Mouse (Mus musculus) intestine, embryonic 14.5 days (tissue): ENCODE measurements around the gene Mmp24. TPM values are rescaled to one million over a fixed set of nuclear protein-coding genes. Genes with fewer than 3 reads are reported as not detected.

ENCODE experiments used
- ATAC-seq: fragments of 200-750 bp; cut with Nextera tagmentation; replicated peaks from 2 replicates; pipeline ENCODE4 v1.8.0; 2017; ENCODE audit warnings: low read depth, moderate number of reproducible peaks, moderate TSS enrichment, moderate library complexity; ENCODE audit not compliant: low FRiP score, low TSS enrichment
- DNase-seq: peaks from one replicate; pipeline ENCODE4 v3.0.0-alpha.2; 2018; ENCODE audit warnings: low spot score
- H3K27ac ChIP-seq: fragments of 300-500 bp; sonication (generic); 2 replicates; pipeline ENCODE4 v1.5.1; 2014; ENCODE audit warnings: low read depth, mild to moderate bottlenecking, control low read depth
- H3K27me3 ChIP-seq: fragments of 300-500 bp; sonication (generic); replicated peaks from 2 replicates; pipeline ENCODE4 v1.6.1; 2014; ENCODE audit warnings: low read length, control low read depth; ENCODE audit not compliant: control insufficient read depth, insufficient read depth
- H3K36me3 ChIP-seq: fragments of 300-500 bp; sonication (generic); 2 replicates; pipeline ENCODE4 v1.6.1; 2014; ENCODE audit warnings: low read length, control low read depth; ENCODE audit not compliant: control insufficient read depth, insufficient read depth
- H3K4me1 ChIP-seq: fragments of 300-500 bp; sonication (generic); replicated peaks from 2 replicates; pipeline ENCODE4 v1.6.1; 2014; ENCODE audit warnings: low read length, control low read depth, mixed read lengths; ENCODE audit not compliant: control insufficient read depth, insufficient read depth
- H3K4me2 ChIP-seq: fragments of 300-500 bp; sonication (generic); 2 replicates; pipeline ENCODE4 v1.6.1; 2014; ENCODE audit warnings: low read length
- H3K4me3 ChIP-seq: fragments of 300-500 bp; sonication (generic); 2 replicates; pipeline ENCODE4 v1.5.1; 2014; ENCODE audit warnings: low read depth, low read length, control low read depth, mixed read lengths
- H3K9ac ChIP-seq: fragments of 300-500 bp; sonication (generic); 2 replicates; pipeline ENCODE4 v1.6.1; 2014; ENCODE audit warnings: mild to moderate bottlenecking, low read length
- H3K9me3 ChIP-seq: fragments of 300-500 bp; sonication (generic); 2 replicates; pipeline ENCODE4 v1.6.1; 2016; ENCODE audit warnings: low read length, control low read depth; ENCODE audit not compliant: control insufficient read depth
- WGBS: fragments of 180-500 bp; shearing (Covaris S2); extraction: QIAGEN DNeasy Blood & Tissue Kit; methylation state at CpG from one replicate; pipeline ENCODE4 v1.1.7; 2014; 5-methylcytosine and 5-hydroxymethylcytosine counted together
- polyA plus RNA-seq: library from polyadenylated mRNA; unstranded; fragments of >200 nt; fragmentation: Nextera tagmentation; extraction: Ambion mirVana; gene quantifications from 2 replicates; pipeline ENCODE4 v1.2.1, GENCODE M21; 2014

Mmp24 gene
- polyA plus RNA-seq, 1 experiment from 2014 or later, result 0.55 TPM

DNA sequence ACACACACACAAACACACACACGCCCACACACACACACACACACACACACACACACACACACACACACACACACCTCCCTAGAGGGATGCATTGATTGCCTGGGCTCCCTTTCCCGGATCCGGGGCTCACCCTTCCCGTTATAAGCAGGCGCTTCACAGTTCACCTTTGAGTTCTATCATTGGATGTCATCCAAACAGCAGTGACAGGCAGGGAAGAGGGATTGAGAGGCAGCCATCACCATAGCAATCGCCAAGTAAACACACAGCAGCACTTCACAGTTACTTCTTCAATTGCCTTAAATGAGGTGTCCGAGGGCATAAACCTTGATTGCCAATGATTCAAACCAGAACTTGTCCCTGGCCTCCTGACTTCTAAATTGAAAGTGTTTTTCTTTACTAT is 3.9 kb downstream of the Mmp24 start:
- Histone ChIP-seq H3K4me2 (no peak overlapping the region), H3K27me3 (peaks cover 35% of the 10 kb centered on the region), H3K4me3 (no peak overlapping the region), H3K36me3 (no peaks in the 10 kb centered on the region), H3K9ac (no peak overlapping the region), H3K4me1 (peaks cover 8% of the 10 kb centered on the region; the same call in 1 of the 2 replicates), H3K27ac (no peak overlapping the region), H3K9me3 (no peaks in the 10 kb centered on the region)
- DNase-seq (no peak), ATAC-seq (no peak)
- 43% methylated on average over 7 of the region's 7 CpGs for WGBS

GRCm38 (mm10) chr2:155779506-155779905 is 4.4 kb downstream of the Mmp24 start:
- DNase-seq (no peak), ATAC-seq (no peak)
- Histone ChIP-seq H3K9me3 (no peaks in the 10 kb centered on the region), H3K4me3 (no peak overlapping the region), H3K4me1 (peaks cover 8% of the 10 kb centered on the region; the same call in 1 of the 2 replicates), H3K36me3 (no peaks in the 10 kb centered on the region), H3K4me2 (no peak overlapping the region), H3K27ac (no peak overlapping the region), H3K9ac (no peak overlapping the region), H3K27me3 (peaks cover 31% of the 10 kb centered on the region)
- 83% methylated on average over 3 of the region's 3 CpGs for WGBS

DNA sequence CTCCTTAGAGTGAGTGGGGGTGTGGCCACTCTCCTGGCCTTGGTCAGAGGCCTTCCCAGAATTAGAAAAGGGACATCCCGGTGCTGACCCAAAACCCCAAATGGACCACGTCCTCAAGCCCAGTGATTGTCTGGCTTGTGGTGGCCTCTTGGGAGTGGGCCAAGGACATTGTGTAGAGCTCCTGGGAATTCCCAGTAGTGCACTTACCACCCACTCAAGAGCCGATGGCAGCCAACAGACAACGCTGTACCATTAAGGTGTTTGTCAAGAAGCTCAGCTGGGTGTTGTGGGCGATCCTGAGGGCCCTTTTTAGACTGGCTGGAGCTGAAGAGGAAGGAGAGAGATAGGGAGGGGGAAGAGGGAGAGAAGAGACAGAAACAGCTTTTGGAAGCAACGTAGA is 9.4 kb downstream of the Mmp24 start:
- H3K9me3 ChIP-seq, result no peaks in the 10 kb centered on the region
- H3K9ac ChIP-seq, result no peak overlapping the region
- 0 out of 2 replicates have a peak, but pooled peaks cover 2% of the 10 kb centered on the region for H3K27me3 ChIP-seq
- DNase-seq, result no peak
- ATAC-seq, result no peak
- H3K27ac ChIP-seq, result no peak overlapping the region
- 74% methylated on average over 6 of the region's 6 CpGs for WGBS
- H3K36me3 ChIP-seq, result no peaks in the 10 kb centered on the region
- H3K4me3 ChIP-seq, result no peak overlapping the region
- no peak overlapping the region for H3K4me2 ChIP-seq
- no peaks in the 10 kb centered on the region for H3K4me1 ChIP-seq

DNA sequence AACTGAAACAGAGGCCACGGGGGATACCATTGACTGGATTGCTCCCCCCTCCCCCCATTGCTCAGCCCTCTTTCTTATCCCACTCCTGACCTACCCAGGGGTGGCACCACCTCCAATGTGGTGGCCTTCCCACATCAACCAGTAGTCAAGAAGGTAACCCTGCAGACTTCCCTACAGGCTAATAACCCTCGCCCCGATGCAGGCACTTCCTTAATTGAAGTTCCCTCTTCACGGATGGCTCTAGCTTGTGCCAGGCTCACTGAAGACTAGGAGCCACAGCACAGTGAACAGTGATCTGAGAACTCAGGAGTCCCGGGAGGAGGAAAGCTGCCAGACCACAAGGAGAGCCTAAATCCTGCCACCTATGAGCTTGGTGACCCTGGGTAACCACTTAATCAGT is 11.8 kb downstream of the Mmp24 start:
- Histone ChIP-seq H3K27me3 (no peaks in the 10 kb centered on the region), H3K4me2 (no peak overlapping the region), H3K27ac (no peak overlapping the region), H3K4me3 (no peak overlapping the region), H3K9ac (no peak overlapping the region), H3K9me3 (no peaks in the 10 kb centered on the region), H3K36me3 (no peaks in the 10 kb centered on the region), H3K4me1 (no peaks in the 10 kb centered on the region)
- no peak for ATAC-seq
- 67% methylated on average over 5 of the region's 5 CpGs for WGBS
- no peak for DNase-seq

- WGBS, result 64% methylated on average over 18 of the region's 18 CpGs
- no peak for DNase-seq
Measured at GRCm38 (mm10) chr2:155787949-155788931, 13.1 kb downstream of the Mmp24 start.

GRCm38 (mm10) chr2:155792899-155793298 is 17.8 kb downstream of the Mmp24 start:
- 33% methylated on average over 12 of the region's 12 CpGs for WGBS
- no peak for ATAC-seq
- Histone ChIP-seq H3K36me3 (no peaks in the 10 kb centered on the region), H3K4me1 (no peaks in the 10 kb centered on the region), H3K9ac (no peak overlapping the region), H3K4me2 (no peak overlapping the region), H3K27me3 (no peaks in the 10 kb centered on the region), H3K9me3 (no peaks in the 10 kb centered on the region), H3K4me3 (no peak overlapping the region), H3K27ac (no peak overlapping the region)
- no peak for DNase-seq

More at GRCm38 (mm10) chr2:155787949-155788931, 13.1 kb downstream of the Mmp24 start:
- no peak overlapping the region for H3K4me2 ChIP-seq
- H3K36me3 ChIP-seq, result no peaks in the 10 kb centered on the region
- ATAC-seq, result no peak
- H3K9me3 ChIP-seq, result no peaks in the 10 kb centered on the region
- no peak overlapping the region for H3K27ac ChIP-seq
- no peak overlapping the region for H3K4me3 ChIP-seq
- no peaks in the 10 kb centered on the region for H3K27me3 ChIP-seq
- no peaks in the 10 kb centered on the region for H3K4me1 ChIP-seq
- no peak overlapping the region for H3K9ac ChIP-seq

GRCm38 (mm10) chr2:155794674-155795445 is 19.7 kb downstream of the Mmp24 start:
- no peak for ATAC-seq
- Histone ChIP-seq H3K27me3 (no peaks in the 10 kb centered on the region), H3K4me2 (no peak overlapping the region), H3K27ac (no peak overlapping the region), H3K9ac (no peak overlapping the region), H3K36me3 (no peaks in the 10 kb centered on the region), H3K4me3 (no peak overlapping the region), H3K9me3 (no peaks in the 10 kb centered on the region), H3K4me1 (no peaks in the 10 kb centered on the region)
- DNase-seq, result no peak
- WGBS, result 84% methylated on average over 12 of the region's 12 CpGs

DNA sequence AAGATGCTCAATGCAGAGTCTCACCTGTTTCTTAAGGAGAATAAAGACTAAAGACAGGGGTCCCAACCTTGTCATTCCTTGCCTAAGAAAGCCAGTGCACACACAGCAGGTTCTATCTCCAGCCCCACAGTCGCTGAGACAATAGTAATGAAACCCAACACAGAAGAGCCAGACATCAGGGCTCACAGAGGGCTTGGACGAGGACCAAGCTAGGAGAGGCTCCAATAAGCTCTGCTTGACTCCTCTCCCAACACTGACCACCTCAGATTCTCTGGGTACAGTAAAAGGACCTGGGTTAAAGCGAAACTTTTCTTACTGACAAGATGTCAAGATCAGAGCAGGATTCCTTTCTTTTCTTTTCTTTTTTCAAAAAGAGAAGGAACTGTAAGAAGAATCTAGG is 23.5 kb downstream of the Mmp24 start:
- Histone ChIP-seq H3K36me3 (no peaks in the 10 kb centered on the region), H3K4me3 (no peak overlapping the region), H3K9ac (no peak overlapping the region), H3K9me3 (no peaks in the 10 kb centered on the region), H3K4me1 (no peaks in the 10 kb centered on the region), H3K4me2 (no peak overlapping the region), H3K27ac (no peak overlapping the region), H3K27me3 (no peaks in the 10 kb centered on the region)
- ATAC-seq (no peak), DNase-seq (no peak)
- 62% methylated on average over 3 of the region's 3 CpGs for WGBS
